Mouse (Mus musculus) lung, adult 2 months (tissue): ENCODE results near the gene Nek3.

Source experiments
- CTCF ChIP-seq: fragments of 200-500 bp; IDR thresholded peaks from 2 replicates; pipeline ENCODE4 v1.5.1; 2011; ENCODE audit warnings: mild to moderate bottlenecking, low read length, control low read depth; ENCODE audit not compliant: insufficient read depth
- POLR2A ChIP-seq: fragments of 200-500 bp; IDR thresholded peaks from 2 replicates; pipeline ENCODE4 v1.6.1; 2011; ENCODE audit warnings: low read depth, mild to moderate bottlenecking, control low read depth, low read length, borderline replicate concordance; ENCODE audit errors: extremely low read depth

GRCm38 (mm10) chr8:22185431-22186397 is 19.5 kb upstream of the Nek3 start, which contains the start of gene Ckap2:
- TF ChIP-seq POLR2A = no peak
- no peak for TF ChIP-seq CTCF
